Mouse (Mus musculus) spleen, adult 18-20 months (tissue): ENCODE measurements around the gene Rbfox2.

Source experiments
- DNase-seq, 2 experiments: peaks; one replicate each; pipeline ENCODE4 v3.0.0; 2022; ENCODE audit warnings: mixed read lengths in 2 of 2

Gene Rbfox2

GRCm38 (mm10) chr15:77329681-77330180 lies 22.9 kb upstream of the Rbfox2 start:
- DNase-seq, result no peak

GRCm38 (mm10) chr15:77326361-77326760 lies 19.6 kb upstream of the Rbfox2 start:
- DNase-seq, result no peak

GRCm38 (mm10) chr15:77324426-77324825 lies 17.6 kb upstream of the Rbfox2 start:
- no peak for DNase-seq

- no peak for DNase-seq
These were observed 16.4 kb upstream of the Rbfox2 start for GRCm38 (mm10) chr15:77323226-77323625.

- no peak for DNase-seq
These were observed 6.9 kb upstream of the Rbfox2 start for GRCm38 (mm10) chr15:77313701-77314100.

- DNase-seq, result no peak
These were observed 6.0 kb upstream of the Rbfox2 start for GRCm38 (mm10) chr15:77312796-77313195.

- DNase-seq, result no peak
These were observed 1.1 kb upstream of the Rbfox2 start for GRCm38 (mm10) chr15:77307767-77308495.

- peak in 1 of 2 experiments; percentile 3 for DNase-seq
These were observed 805 bp downstream of the Rbfox2 start for GRCm38 (mm10) chr15:77305852-77306546.

- DNase-seq, result no peak
These were observed 1.8 kb downstream of the Rbfox2 start for GRCm38 (mm10) chr15:77304960-77305359.

- DNase-seq, result no peak
These were observed 5.7 kb downstream of the Rbfox2 start for GRCm38 (mm10) chr15:77301122-77301521.

- no peak for DNase-seq
These were observed 8.2 kb downstream of the Rbfox2 start for GRCm38 (mm10) chr15:77298564-77298963.

- no peak for DNase-seq
These were observed 10.2 kb downstream of the Rbfox2 start for GRCm38 (mm10) chr15:77296635-77297034.

GRCm38 (mm10) chr15:77293493-77293892 lies 13.3 kb downstream of the Rbfox2 start:
- DNase-seq, result no peak

- no peak for DNase-seq
These were observed 14.4 kb downstream of the Rbfox2 start for GRCm38 (mm10) chr15:77292381-77292780.

GRCm38 (mm10) chr15:77291471-77291870 lies 15.3 kb downstream of the Rbfox2 start:
- DNase-seq, result no peak

- no peak for DNase-seq
These were observed 16.5 kb downstream of the Rbfox2 start for GRCm38 (mm10) chr15:77290352-77290751.

GRCm38 (mm10) chr15:77280130-77280529 lies 26.7 kb downstream of the Rbfox2 start:
- no peak for DNase-seq

GRCm38 (mm10) chr15:77278825-77279224 lies 28.0 kb downstream of the Rbfox2 start:
- no peak for DNase-seq

GRCm38 (mm10) chr15:77276838-77277725 lies 29.7 kb downstream of the Rbfox2 start:
- DNase-seq, result no peak

GRCm38 (mm10) chr15:77276300-77276699 lies 30.5 kb downstream of the Rbfox2 start:
- DNase-seq, result no peak

GRCm38 (mm10) chr15:77275572-77275971 lies 31.2 kb downstream of the Rbfox2 start:
- DNase-seq, result no peak

GRCm38 (mm10) chr15:77273947-77274346 lies 32.9 kb downstream of the Rbfox2 start:
- DNase-seq, result no peak

GRCm38 (mm10) chr15:77271285-77271684 lies 35.5 kb downstream of the Rbfox2 start:
- no peak for DNase-seq
